Mouse (Mus musculus): ENCODE measurements around the gene Arl6ip5. TPM values are rescaled to one million over a fixed set of nuclear protein-coding genes. Genes with fewer than 3 reads are reported as not detected.
"Not testable (repeated sequence)": the region's sequence is repeated elsewhere in the genome, so short reads cannot be mapped to it uniquely, and the experiment has no call there.

The Arl6ip5 gene
- polyA plus RNA-seq, 1 experiment from 2014 or later: 126 TPM

DNA sequence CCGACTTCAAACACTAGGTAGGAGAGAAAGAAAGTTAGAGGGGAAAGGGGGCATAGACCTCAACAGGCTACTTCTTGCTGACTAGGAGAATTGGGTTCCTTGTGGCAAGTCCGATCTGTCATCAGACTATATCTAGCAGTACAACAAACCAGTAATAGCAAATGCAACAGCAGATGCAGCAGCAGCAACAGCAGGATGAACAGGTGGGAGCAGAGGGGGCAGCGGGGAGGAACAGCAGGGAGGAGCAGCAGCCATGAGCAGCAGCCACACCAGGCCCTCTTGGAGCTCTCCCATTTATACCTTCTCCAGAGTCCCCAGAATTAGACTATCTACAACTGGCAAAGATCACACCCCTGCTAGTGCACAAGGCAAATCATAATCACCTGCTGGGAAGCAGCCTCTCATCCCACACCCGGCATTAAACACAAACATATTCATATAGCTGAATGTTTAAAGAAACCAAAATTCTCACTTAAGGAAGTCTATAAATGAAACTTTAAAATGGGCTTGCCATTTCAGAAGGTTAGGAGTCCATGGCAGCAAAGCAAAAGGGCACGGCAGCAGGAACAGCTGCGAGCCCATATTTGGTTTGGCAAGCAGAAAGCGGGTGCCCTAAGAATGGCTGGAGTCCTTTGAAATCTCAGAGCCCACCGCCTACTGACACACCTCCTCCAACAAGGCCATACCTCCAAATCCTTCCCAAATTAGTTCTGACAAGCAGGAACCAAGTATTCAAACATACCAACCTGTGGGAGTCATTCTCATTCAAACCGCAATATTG lies 16.8 kb downstream of the Arl6ip5 start:
- H3K9me3 ChIP-seq: no peaks in the 10 kb centered on the region
- H3K27ac ChIP-seq (replicated peaks): no peak overlapping the region
- H3K4me3 ChIP-seq: no peak overlapping the region
- peaks cover 2% of the 10 kb centered on the region for H3K4me1 ChIP-seq (replicated peaks)
- WGBS: 98% methylated on average over 9 of the region's 9 CpGs
- no peak overlapping the region for H3K4me2 ChIP-seq
- H3K9ac ChIP-seq: no peak overlapping the region
- no peaks in the 10 kb centered on the region for H3K27me3 ChIP-seq
- peaks cover 41% of the 10 kb centered on the region for H3K36me3 ChIP-seq
- ATAC-seq (ENCODE audit: low read depth): no peak

DNA sequence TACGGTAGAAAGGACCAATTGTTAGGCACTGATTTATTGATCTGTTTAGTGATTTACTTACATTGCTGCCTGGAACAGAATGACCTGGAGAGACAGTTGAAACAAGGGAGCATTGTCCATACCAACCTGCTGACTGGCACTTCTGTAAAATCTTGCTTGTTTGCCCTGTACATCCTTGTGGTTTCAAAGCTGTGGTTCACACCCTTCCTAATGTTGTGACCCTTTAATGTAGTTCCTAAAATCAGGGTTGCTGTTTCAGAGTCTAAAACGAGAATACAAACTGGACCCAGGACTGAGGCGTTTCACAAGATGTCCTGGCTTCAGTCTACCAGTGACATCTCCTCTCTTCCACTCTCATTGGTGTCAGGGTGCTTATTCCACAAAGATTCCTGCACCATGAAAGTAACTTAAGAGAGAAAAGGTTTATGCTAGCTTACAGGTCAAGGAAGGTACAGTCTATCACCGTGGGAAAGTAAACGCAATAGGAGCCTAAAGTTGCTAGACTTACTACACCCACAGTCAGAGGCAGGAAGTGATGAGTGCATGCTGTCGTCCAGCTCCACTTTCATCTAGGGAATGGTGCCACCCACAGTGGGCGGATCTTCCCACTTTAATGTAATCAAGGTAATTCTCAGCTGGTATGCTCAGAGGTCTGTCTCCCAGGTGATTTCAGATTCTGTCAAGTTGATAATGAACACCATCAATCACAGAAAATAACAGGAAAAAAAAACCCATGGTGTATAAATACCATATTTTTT lies 24.6 kb downstream of the Arl6ip5 start:
- no peak overlapping the region for H3K27ac ChIP-seq (replicated peaks)
- H3K4me1 ChIP-seq (replicated peaks): peaks cover 4% of the 10 kb centered on the region
- H3K9ac ChIP-seq: no peak overlapping the region
- ATAC-seq (ENCODE audit: low read depth): no peak
- no peak overlapping the region for H3K4me3 ChIP-seq
- no peaks in the 10 kb centered on the region for H3K27me3 ChIP-seq
- H3K4me2 ChIP-seq: no peak overlapping the region
- WGBS: 64% methylated on average over 7 of the region's 7 CpGs
- H3K9me3 ChIP-seq: no peaks in the 10 kb centered on the region
- peaks cover 37% of the 10 kb centered on the region for H3K36me3 ChIP-seq

DNA sequence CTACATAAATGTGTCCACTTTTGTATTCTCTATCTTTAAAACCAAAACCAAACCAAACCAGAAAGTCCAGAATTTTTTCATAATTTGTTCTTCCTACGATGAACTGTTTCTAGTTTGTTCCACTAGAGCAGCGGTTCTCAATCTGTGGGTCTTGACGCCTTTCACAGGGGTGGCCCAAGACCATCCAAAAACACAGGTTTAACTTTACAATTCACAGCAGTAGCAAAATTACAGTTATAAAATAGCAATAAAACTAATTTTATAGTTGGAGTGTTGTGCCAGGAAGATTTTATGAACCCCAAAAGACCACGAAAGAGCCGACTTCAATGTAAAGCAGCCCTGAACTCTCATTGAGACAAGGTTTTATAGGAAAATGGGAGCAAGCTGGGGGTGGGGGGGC lies 25.6 kb downstream of the Arl6ip5 start:
- ATAC-seq (ENCODE audit: low read depth): no peak
- H3K4me1 ChIP-seq (replicated peaks): peaks cover 4% of the 10 kb centered on the region
- H3K27ac ChIP-seq (replicated peaks): no peak overlapping the region
- H3K4me2 ChIP-seq: no peak overlapping the region
- peaks cover 29% of the 10 kb centered on the region for H3K36me3 ChIP-seq
- 87% methylated on average over 5 of the region's 5 CpGs for WGBS
- H3K9ac ChIP-seq: no peak overlapping the region
- H3K9me3 ChIP-seq: no peaks in the 10 kb centered on the region
- H3K27me3 ChIP-seq: no peaks in the 10 kb centered on the region
- no peak overlapping the region for H3K4me3 ChIP-seq

DNA sequence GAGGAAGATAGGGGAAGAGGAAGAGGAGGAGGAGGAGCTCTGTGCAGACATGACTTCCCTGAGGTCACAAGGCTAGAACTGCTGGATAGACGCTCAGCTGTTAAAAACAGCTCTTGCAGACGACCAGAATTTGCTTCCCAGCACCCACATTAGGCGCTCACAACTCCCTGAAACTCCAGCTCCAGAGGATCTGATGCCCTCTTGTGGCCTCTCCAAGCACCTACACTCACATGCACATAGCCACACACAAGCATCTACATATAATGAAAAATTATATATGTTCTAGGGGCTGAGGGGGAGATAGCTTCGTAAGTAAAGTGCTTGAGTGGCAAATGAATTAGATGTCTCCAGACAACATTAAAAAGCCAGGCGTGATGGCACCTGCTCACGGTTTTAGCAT lies 28.9 kb downstream of the Arl6ip5 start:
- Histone ChIP-seq H3K27me3 (no peaks in the 10 kb centered on the region), H3K27ac (replicated peaks) (no peak overlapping the region), H3K4me1 (replicated peaks) (peaks cover 4% of the 10 kb centered on the region), H3K36me3 (peaks cover 5% of the 10 kb centered on the region; the same call in 1 of the 2 replicates), H3K9ac (no peak overlapping the region), H3K4me2 (no peak overlapping the region), H3K9me3 (no peaks in the 10 kb centered on the region), H3K4me3 (no peak overlapping the region)
- 95% methylated on average over 6 of the region's 6 CpGs for WGBS
- ATAC-seq (ENCODE audit: low read depth): no peak

DNA sequence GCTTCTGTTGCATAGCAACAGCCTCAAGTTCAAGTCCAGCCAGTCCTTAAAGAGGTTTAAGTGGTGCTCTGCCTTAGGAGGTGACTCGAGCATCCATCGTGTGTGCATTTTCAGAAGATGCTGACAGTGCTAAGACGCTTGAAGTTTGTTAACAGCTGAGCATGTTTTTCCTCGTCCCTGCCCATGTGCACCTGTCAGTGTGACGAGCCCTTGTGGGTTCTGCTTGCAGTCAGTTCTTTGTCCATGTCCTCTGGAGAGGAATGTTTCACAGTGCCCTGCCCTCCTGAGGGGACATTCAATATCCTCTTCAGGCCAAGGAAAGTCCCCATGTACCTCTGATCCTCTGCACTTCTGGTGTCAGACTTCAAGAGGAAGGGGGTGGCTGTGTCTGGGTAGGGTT lies 29.6 kb downstream of the Arl6ip5 start:
- H3K27ac ChIP-seq (replicated peaks): no peak overlapping the region
- no peaks in the 10 kb centered on the region for H3K9me3 ChIP-seq
- no peak overlapping the region for H3K4me2 ChIP-seq
- H3K4me3 ChIP-seq: no peak overlapping the region
- WGBS: 89% methylated on average over 5 of the region's 5 CpGs
- no peak overlapping the region for H3K9ac ChIP-seq
- H3K4me1 ChIP-seq (replicated peaks): no peaks in the 10 kb centered on the region
- ATAC-seq (ENCODE audit: low read depth): no peak
- H3K27me3 ChIP-seq: no peaks in the 10 kb centered on the region
- peaks cover 2% of the 10 kb centered on the region; the same call in 1 of the 2 replicates for H3K36me3 ChIP-seq

DNA sequence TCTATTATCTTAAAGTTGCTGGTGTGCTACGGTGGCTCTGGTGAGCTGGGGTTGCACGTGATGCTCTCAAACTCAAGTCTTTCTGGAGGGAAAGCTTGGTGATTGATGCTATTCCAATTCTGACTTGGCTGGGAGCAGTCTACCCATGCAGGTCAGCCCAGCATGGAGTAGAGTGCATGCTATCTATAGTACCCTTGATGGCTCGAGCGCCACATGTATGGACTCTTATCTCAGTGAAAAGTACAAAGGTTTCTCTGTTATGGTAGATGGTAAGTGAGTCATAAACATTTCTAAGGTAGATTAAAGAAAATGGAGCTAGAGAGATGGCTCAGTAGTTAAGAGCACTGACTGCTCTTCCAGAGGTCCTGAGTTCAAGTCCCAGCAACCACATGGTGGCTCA lies 32.0 kb downstream of the Arl6ip5 start:
- Histone ChIP-seq H3K4me1 (replicated peaks) (no peaks in the 10 kb centered on the region), H3K9me3 (no peaks in the 10 kb centered on the region), H3K27ac (replicated peaks) (no peak overlapping the region), H3K9ac (no peak overlapping the region), H3K4me2 (no peak overlapping the region), H3K36me3 (no peaks in the 10 kb centered on the region), H3K4me3 (no peak overlapping the region), H3K27me3 (no peaks in the 10 kb centered on the region)
- 92% methylated on average over 4 of the region's 4 CpGs for WGBS
- no peak for ATAC-seq (ENCODE audit: low read depth)

DNA sequence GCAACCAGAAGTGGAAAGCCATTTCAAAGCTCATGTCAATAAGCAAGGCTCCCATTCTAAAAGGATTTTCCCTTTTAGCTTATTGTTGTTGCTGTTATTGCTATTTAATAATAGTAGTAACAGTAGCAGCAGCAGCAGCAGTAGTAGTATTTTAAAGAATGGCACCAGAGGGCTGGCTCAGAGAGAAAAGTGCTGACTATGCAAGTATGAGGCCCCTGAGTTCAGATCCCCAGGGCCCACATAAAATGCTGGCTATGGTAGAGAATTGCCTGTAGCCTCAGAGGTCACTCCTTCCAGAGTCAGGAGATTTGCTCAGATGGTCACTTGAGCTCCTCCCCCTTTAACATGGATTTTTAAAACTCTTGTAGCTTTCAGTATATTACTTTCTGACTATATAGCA lies 34.7 kb downstream of the Arl6ip5 start:
- H3K36me3 ChIP-seq: no peaks in the 10 kb centered on the region
- no peaks in the 10 kb centered on the region for H3K27me3 ChIP-seq
- H3K9ac ChIP-seq: no peak overlapping the region
- H3K4me3 ChIP-seq: no peak overlapping the region
- H3K4me2 ChIP-seq: no peak overlapping the region
- no peak for ATAC-seq (ENCODE audit: low read depth)
- no peak overlapping the region for H3K27ac ChIP-seq (replicated peaks)
- no peaks in the 10 kb centered on the region for H3K4me1 ChIP-seq (replicated peaks)
- no peaks in the 10 kb centered on the region for H3K9me3 ChIP-seq

DNA sequence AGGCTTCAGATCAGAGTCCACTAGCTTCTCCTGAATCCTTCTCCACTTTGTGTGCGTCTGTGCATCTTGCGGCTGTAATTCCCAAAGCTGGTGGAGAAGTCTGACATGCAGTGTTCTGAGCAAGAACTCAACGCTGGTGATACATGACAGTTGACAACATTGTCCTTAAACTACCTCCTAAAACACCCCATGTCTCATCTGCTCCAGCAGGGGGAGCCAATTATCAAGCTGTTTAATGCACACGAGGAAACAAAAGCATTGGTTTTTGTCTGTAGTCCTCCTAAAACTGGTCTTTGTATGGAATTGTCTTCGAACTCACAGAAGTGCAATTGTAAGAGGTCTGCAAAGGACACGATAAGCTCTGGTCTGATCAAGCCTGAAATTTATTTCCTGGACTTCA lies 40.5 kb downstream of the Arl6ip5 start:
- Histone ChIP-seq H3K27me3 (no peaks in the 10 kb centered on the region), H3K9ac (no peak overlapping the region), H3K4me1 (replicated peaks) (no peaks in the 10 kb centered on the region), H3K4me2 (no peak overlapping the region), H3K4me3 (no peak overlapping the region), H3K36me3 (no peaks in the 10 kb centered on the region), H3K9me3 (no peaks in the 10 kb centered on the region), H3K27ac (replicated peaks) (no peak overlapping the region)
- ATAC-seq (ENCODE audit: low read depth): no peak
- WGBS: 40% methylated on average over 6 of the region's 6 CpGs

DNA sequence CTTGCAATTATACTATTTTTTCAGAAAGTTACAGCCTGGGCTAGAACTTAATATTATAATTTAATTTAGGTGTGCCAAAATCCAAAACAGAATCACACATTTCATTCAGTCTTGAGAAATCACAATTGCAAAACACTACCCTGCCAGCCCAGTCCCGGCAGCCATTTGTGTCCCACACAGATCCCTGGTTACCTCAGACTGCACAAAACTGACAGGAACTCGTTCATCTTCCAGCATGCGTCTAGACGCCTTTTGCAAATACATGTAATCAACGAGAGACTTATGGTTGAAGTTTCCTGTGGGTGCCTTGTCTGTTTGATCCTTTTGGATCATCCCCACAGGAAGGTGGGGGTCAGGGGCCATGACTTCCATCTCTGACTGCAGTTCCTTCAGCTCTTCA lies 41.6 kb downstream of the Arl6ip5 start:
- Histone ChIP-seq H3K9ac (no peak overlapping the region), H3K4me2 (no peak overlapping the region), H3K9me3 (no peaks in the 10 kb centered on the region), H3K4me1 (replicated peaks) (no peaks in the 10 kb centered on the region), H3K27ac (replicated peaks) (no peak overlapping the region), H3K36me3 (no peaks in the 10 kb centered on the region), H3K4me3 (no peak overlapping the region), H3K27me3 (no peaks in the 10 kb centered on the region)
- no peak for ATAC-seq (ENCODE audit: low read depth)
- WGBS: 67% methylated on average over 5 of the region's 5 CpGs

DNA sequence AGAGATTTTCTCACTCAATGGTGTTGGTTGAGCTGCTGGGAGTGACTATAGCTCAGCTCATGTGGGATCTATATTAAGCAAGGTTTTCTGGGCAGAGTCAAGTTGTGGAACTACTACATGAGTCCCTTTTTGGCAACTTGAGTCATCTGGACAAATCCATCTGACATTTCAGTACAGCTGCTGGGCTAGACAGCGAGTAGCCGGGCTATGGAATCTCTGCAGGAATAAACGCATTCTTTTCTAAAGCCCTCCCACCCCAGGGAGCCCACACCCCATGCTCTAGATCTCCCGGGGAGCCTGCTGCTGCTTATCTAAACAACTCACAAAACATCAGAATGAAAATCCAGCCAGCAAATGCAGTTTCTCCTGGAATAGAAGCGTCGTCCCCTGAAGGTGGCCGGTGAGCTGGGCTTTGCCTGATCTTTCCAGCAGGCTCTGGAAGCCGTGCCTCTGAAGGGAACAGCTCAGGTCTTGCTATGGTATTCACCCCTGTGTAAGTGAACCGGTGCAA lies 42.3 kb downstream of the Arl6ip5 start, which contains the start of gene Lmod3:
TSS of gene Lmod3 (minus strand) at position 49 of the 511 bp plus-strand sequence.
- WGBS: 46% methylated on average over 9 of the region's 9 CpGs
- Histone ChIP-seq H3K27ac (replicated peaks) (no peak within 1 kb of the TSS), H3K4me2 (no peak within 1 kb of the TSS), H3K36me3 (no peaks in the 10 kb centered on the region), H3K9ac (no peak within 1 kb of the TSS), H3K4me3 (no peak within 1 kb of the TSS), H3K4me1 (replicated peaks) (no peaks in the 10 kb centered on the region), H3K9me3 (no peaks in the 10 kb centered on the region), H3K27me3 (no peaks in the 10 kb centered on the region)
- ATAC-seq (ENCODE audit: low read depth): no peak

DNA sequence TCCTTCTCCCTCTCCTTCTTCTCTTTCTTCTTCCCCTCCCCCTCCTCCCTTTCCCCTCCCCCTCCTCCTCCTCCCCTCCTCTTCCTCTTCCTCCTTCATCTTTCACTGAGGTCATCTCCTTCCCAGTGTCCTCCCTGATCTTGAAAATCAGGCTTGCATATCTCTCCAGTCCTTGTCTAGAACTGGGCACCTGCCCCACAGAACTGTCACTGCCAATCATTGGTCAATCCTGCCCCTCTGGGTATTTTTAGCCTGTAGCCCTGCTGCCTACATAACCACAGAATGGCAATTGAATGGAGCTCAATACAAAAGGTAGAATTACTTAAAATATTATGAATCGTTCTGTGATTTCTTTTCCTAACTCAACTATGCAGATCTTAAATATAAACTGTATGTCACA lies 48.0 kb downstream of the Arl6ip5 start:
- Histone ChIP-seq H3K4me3 (no peak overlapping the region), H3K9ac (no peak overlapping the region), H3K27me3 (no peaks in the 10 kb centered on the region), H3K4me1 (replicated peaks) (no peaks in the 10 kb centered on the region), H3K36me3 (no peaks in the 10 kb centered on the region), H3K9me3 (no peaks in the 10 kb centered on the region), H3K4me2 (no peak overlapping the region), H3K27ac (replicated peaks) (no peak overlapping the region)
- 95% methylated on average over 1 of the region's 1 CpGs for WGBS
- no peak for ATAC-seq (ENCODE audit: low read depth)

DNA sequence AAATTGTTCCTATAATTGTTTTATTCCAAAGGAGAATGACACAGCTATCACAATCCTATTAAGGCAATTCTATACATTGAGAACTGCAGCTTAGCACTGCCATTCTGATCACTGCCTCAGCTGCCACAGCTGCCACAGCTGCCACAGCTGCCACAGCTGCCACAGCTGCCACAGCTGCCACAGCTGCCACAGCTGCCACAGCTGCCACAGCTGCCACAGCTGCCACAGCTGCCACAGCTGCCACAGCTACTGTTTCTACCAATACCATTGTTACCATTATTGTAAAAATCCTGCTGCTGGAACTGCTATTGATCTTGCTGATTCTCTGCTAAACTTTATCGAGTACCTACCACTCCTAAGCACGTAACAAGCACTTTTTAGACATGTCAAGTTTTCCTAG lies 49.4 kb downstream of the Arl6ip5 start:
- WGBS: 95% methylated on average over 2 of the region's 2 CpGs
- not testable (repeated sequence) for H3K4me3 ChIP-seq; ATAC-seq (ENCODE audit: low read depth); H3K9me3 ChIP-seq; H3K27ac ChIP-seq (replicated peaks); H3K4me1 ChIP-seq (replicated peaks); H3K9ac ChIP-seq; H3K4me2 ChIP-seq; H3K27me3 ChIP-seq; H3K36me3 ChIP-seq

Measured in neural tube, embryonic 13.5 days (tissue).